Mouse (Mus musculus) adipocyte (in vitro differentiated cells): ENCODE data around the gene Adsl.

Source experiments
- DNase-seq: peaks from one replicate; pipeline ENCODE4 v3.0.0-alpha.2; 2016; ENCODE audit warnings: low spot score

Gene Adsl

DNA sequence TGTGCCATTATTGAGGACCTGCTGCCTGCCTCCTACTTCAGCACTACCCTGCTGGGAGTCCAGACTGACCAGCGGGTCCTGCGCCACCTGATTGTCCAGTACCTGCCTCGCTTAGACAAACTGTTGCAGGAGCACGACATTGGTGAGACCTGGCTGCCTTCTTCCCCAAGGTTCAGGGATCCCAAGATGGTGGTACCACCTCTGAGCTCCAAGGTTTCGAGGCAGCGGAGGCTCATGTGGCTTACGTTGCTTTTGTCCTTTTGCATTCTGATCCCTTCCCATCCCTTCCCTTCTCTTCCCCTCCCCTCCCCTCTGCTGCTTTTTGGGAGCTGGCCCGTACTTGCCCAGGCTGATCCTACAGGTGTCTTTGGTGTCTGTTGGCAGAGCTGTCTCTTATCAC, 59.6 kb downstream of the Adsl start:
- no peak for DNase-seq

DNA sequence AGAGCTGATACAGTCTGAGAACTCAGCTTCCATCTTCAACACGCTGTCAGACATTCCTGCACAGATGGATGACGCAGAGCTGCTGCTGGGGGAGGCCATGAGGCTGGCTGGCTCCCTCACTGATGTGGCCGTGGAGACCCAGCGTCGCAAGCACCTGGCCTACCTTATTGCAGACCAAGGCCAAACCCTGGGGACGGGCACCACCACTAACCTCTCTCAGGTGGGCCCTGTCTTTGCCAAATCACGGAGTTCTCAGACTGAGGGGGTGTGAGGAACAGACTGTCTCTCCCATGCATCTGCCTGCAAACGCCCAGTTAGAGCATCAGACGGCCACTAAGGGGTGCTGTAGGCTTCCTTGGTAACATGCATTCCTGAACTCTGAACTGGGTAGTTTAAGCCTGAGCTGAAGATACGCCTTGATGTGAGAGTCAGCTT, 60.4 kb downstream of the Adsl start:
- peak; percentile 16 for DNase-seq

DNA sequence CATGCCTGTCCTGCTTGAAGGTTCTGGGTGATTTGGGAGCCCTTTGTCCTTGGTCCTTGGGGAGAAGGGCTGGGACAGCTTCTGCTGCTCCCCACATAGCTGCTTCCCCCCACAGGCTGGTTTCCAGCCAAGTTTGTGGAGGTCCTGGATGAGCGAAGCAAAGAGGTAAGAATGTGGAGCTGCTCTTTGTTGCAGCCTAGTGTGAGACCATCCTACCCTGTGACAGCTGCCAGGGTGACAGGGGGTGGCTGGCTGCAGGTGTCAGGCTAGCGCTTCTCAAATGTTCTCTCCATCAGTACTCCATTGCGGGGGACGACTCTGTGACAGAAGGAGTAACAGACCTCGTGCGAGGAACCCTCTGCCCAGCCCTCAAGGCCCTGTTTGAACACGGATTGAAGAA, 61.8 kb downstream of the Adsl start:
- no peak for DNase-seq

DNA sequence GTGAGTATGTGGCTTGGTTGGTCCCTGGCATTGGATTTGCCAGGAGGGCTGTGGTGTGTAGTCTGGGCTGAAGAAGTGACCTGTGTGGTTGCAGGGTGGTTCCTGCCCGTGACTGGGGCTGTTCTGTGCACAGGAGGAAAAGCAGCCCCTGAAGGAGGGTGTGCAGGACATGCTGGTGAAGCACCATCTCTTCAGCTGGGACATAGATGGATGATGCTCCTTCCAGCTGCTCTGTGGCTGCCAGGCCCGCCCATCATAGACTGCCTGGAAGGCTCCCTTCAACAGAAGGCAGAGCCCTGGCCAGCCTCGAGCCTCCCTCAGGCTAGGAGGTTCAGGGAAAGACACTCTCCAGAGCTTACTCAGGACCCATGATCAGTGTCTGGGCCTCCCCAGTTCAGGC, 63.2 kb downstream of the Adsl start:
- no peak for DNase-seq

DNA sequence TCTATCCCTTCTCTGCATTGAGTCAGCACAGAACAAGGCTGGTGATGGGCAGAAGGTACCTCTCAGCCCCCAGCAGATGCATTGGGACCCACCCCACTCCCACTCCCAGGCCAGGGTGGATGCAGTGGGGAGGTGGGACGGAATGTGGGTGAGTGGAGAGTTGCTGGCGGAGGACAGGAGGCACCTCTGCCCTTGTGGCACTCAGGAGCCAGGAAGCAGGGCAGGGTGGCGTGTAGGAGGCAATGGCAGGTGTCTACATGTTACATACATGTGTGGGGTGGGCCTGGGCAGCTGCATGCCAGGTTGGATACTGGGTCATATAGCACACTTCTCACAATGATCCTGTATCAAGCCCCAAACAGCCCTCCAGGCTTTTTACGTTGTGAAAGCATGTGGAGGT, 64.1 kb downstream of the Adsl start:
- DNase-seq, result no peak

DNA sequence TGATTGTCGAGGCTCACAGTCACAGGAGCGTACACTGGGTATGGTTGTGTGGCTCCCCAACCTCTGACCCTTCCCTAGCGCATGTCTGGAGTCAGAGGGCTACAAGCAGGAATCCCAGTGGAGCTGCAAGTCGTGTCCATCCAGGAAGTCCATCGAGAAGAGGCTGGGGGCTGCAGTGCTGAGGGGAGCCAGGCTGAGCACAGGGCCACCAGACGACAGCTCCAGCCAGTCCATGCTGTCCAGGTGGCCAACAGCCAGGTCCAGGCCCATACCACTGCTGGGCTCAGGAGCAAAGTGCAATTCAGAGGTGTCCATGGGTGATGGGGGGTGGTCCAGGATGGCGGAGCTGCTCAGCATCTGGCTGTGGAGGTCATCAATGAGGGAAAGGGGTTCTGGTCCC, 64.9 kb downstream of the Adsl start:
- DNase-seq, result no peak

DNA sequence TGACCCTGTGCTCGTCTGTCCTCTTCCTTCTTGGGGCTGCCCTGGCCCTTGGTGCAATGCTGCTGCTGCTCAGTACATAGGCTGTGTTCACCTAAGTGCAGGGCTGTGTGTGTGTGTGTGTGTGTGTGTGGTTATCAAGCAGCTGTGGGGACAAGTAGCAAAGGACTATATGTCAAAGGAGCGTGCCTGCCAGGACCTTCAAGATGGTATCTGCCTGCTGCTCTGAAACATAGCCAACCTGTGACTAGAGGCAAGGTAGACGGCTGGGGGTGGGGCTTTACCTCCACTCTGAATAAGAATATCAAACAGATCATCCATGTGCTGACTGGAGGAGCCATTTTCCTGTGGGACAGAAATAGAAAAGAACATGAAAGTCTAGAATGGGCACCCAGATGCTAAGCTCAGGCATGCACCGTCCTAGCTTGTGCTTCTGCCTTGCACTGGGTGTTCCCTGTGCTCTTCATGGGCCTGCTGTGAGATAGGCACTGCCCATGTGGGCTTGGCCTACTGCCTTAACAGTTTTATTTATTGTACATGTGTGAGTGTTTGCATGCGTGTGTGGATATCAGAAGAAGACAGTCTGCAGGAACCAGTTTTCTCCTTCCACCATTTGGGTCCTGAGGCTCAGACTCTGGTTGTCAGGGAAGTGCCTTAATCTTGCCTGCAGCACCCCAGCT, 66.9 kb downstream of the Adsl start:
- no peak for DNase-seq

DNA sequence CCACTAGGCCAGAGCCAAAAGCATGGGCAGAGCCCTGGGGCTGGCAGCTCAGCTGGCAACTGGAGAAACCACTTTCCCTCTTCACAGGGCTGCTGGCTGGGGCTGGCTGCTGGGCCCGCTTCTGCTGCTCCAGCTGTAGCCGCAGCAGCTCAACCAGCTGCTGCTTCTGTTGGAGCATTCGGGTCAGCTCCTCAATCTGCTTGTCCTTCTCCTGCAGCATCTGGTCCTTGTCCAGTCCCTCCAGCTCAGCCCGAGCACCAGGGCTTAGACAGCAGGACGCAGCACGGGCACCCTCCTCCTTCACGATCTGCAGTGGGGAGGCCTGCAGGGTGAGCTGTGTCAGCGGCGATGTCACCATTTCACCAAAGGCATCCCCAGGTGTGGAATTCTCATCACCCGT, 68.2 kb downstream of the Adsl start:
- no peak for DNase-seq

DNA sequence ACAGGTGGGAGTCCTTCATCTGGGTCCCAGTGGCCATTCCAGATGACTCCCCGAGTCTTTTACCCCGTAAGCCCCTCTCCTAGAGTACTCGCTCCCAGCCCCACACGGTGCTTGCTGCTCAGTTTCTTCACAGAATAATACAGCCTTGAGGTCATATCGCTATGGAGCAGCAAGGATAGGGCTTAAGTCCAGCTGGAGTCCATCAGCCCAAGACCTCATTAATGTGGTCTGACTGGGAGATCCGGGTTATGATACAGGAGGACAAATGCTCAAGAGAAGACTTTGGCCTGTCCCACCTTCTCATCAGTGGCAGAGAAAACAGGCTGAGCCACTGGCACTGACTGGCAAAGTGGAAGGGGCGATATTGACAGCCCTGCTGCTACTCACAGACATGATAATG, 69.0 kb downstream of the Adsl start:
- no peak for DNase-seq
